Mouse (Mus musculus): ENCODE results near the gene Shisa8. TPM values are rescaled to one million over a fixed set of nuclear protein-coding genes. Genes with fewer than 3 reads are reported as not detected.
A peak's percentile ranks its signal among the peaks of the same experiment; 100 is the strongest.

Gene Shisa8
- polyA plus RNA-seq, 1 experiment, result 0.13 TPM

DNA sequence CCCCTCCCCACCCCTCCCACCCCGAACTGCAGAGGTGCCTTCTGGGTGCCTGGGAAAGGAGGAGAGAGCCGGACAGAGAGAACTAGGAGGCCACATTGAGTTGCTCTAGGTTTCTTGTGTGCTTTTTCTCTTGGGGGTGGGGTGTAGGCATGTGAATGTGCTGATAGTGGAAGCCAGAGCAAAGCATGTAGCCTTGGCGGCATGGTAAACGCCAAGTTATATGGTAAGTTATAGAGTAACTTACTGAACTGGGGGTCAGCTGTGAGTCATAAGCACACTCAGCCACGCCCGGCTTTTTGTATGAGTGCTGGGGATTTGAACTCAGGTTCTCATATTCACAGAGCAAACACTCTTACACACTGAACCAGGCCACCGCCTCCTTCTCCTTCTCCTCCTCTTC, 48.1 kb downstream of the Shisa8 start:
- Histone ChIP-seq H3ac (ENCODE audit: control insufficient read depth, insufficient read length) (no peak overlapping the region), H3K27me3 (ENCODE audit: control insufficient read depth, insufficient read depth, insufficient read length) (no peaks in the 10 kb centered on the region), H3K4me2 (ENCODE audit: low read depth) (no peak overlapping the region), H3K79me2 (ENCODE audit: control insufficient read depth, insufficient read depth) (peaks cover 100% of the 10 kb centered on the region), H3K36me3 (ENCODE audit: control insufficient read depth, insufficient read depth) (no peaks in the 10 kb centered on the region), H3K4me3 (no peak overlapping the region)
- no peak for TF ChIP-seq TCF3 (IDR thresholded peaks at IDR 0.05; ENCODE audit: insufficient read length, low read depth)
- TF ChIP-seq POLR2AphosphoS2 (IDR thresholded peaks at IDR 0.05; ENCODE audit: insufficient read length, low read depth), result peak; percentile 19
- no peak for TF ChIP-seq E2F4 (IDR thresholded peaks at IDR 0.05; ENCODE audit: insufficient read depth)
- no peak for TF ChIP-seq POLR2A (IDR thresholded peaks at IDR 0.05; ENCODE audit: insufficient read length, low read depth)
- no peak for TF ChIP-seq MYOD1 (IDR thresholded peaks at IDR 0.05; ENCODE audit: control insufficient read depth in 1 of 3, insufficient read length in 2 of 3, low read depth in 2 of 3)

DNA sequence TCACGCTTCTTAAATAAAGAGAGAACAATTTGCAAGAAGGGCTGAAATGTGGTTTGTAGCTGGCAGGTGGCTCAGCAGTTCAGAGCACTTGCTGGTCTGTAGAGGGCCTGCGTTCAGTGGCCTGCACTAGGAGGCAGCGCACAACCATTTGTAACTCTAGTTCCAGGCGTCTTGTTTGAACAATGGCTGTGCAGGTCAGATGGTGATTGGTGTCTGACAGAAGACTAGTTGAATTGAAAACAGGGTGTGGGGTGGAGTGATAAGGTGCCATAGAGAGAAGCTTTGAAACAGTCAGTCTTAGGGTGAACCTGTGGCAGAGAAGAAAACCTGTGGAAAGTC, 48.6 kb downstream of the Shisa8 start:
- peak overlapping the region; percentile 24 for H3K4me2 ChIP-seq (ENCODE audit: low read depth)
- H3K4me3 ChIP-seq, result no peak overlapping the region
- peaks cover 100% of the 10 kb centered on the region for H3K79me2 ChIP-seq (ENCODE audit: control insufficient read depth, insufficient read depth)
- H3K36me3 ChIP-seq (ENCODE audit: control insufficient read depth, insufficient read depth), result no peaks in the 10 kb centered on the region
- H3K27me3 ChIP-seq (ENCODE audit: control insufficient read depth, insufficient read depth, insufficient read length), result no peaks in the 10 kb centered on the region
- no peak overlapping the region for H3ac ChIP-seq (ENCODE audit: control insufficient read depth, insufficient read length)
- TF ChIP-seq REST (IDR thresholded peaks at IDR 0.05; ENCODE audit: insufficient read depth, insufficient read length) (no peak), MAX (IDR thresholded peaks at IDR 0.05; ENCODE audit: low read depth) (no peak), TCF12 (IDR thresholded peaks at IDR 0.05; ENCODE audit: insufficient read depth, poor library complexity, severe bottlenecking) (no peak), MYOD1 (IDR thresholded peaks at IDR 0.05; ENCODE audit: control insufficient read depth in 1 of 3, insufficient read length in 2 of 3, low read depth in 2 of 3) (peak in 2 of 3 experiments; percentile 52), POLR2AphosphoS2 (IDR thresholded peaks at IDR 0.05; ENCODE audit: insufficient read length, low read depth) (no peak), MYOG (IDR thresholded peaks at IDR 0.05; ENCODE audit: control insufficient read depth in 1 of 3, insufficient read depth in 1 of 3, insufficient read length in 2 of 3, low read depth in 2 of 3) (peak in 1 of 3 experiments; percentile 63), SRF (IDR thresholded peaks at IDR 0.05; ENCODE audit: control insufficient read depth, insufficient read length, low read depth) (no peak), CEBPB (IDR thresholded peaks at IDR 0.05; ENCODE audit: insufficient read depth, poor library complexity, severe bottlenecking) (no peak), USF1 (IDR thresholded peaks at IDR 0.05; ENCODE audit: low read depth) (no peak)

DNA sequence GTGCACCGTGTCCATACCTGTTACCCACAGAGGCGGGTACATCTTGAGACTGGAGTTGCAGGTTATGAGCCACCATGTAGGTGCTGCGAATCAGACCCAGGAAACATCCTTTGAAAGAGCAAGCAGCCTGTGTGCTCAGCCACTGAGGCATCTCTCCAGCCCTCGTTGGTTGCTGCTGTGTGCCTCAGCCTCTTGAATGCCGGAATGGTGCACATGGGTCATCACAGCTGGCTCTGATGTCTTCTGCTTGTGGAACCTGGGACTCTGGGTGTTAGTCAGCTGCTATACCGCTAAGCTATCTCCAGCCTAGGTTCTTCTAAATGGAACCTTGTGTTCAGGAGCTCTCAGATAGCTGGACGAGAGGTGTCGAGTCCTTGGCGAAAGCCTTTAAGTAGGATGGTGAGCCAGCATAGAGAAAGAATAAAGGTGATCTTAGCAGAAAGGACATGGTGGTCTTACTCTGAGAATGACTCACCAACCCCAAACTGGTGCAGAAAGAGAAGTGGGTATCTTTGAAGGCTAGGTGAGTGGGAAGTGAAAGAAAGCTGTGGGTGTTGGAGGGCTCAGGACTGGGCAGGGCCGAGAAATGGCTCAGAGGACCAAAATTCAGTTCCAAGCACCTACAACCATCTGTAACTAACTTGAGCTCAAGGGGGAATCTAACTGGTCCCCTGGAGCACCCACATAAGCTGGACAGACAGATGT, 49.1 kb downstream of the Shisa8 start:
- Histone ChIP-seq H3K36me3 (ENCODE audit: control insufficient read depth, insufficient read depth) (no peaks in the 10 kb centered on the region), H3K4me2 (ENCODE audit: low read depth) (peak overlapping the region; percentile 24), H3ac (ENCODE audit: control insufficient read depth, insufficient read length) (no peak overlapping the region), H3K79me2 (ENCODE audit: control insufficient read depth, insufficient read depth) (peaks cover 100% of the 10 kb centered on the region), H3K4me3 (no peak overlapping the region), H3K27me3 (ENCODE audit: control insufficient read depth, insufficient read depth, insufficient read length) (no peaks in the 10 kb centered on the region)
- TF ChIP-seq MYOD1 (IDR thresholded peaks at IDR 0.05; ENCODE audit: control insufficient read depth in 1 of 3, insufficient read length in 2 of 3, low read depth in 2 of 3) (no peak), SRF (IDR thresholded peaks at IDR 0.05; ENCODE audit: control insufficient read depth, insufficient read length, low read depth) (no peak), POLR2A (IDR thresholded peaks at IDR 0.05; ENCODE audit: insufficient read length, low read depth) (no peak), TCF3 (IDR thresholded peaks at IDR 0.05; ENCODE audit: insufficient read length, low read depth) (no peak), POLR2AphosphoS2 (IDR thresholded peaks at IDR 0.05; ENCODE audit: insufficient read length, low read depth) (peak; percentile 44), REST (IDR thresholded peaks at IDR 0.05; ENCODE audit: insufficient read depth, insufficient read length) (no peak), TCF12 (IDR thresholded peaks at IDR 0.05; ENCODE audit: insufficient read depth, poor library complexity, severe bottlenecking) (no peak), E2F4 (IDR thresholded peaks at IDR 0.05; ENCODE audit: insufficient read depth) (no peak), MYOG (IDR thresholded peaks at IDR 0.05; ENCODE audit: control insufficient read depth in 1 of 3, insufficient read depth in 1 of 3, insufficient read length in 2 of 3, low read depth in 2 of 3) (peak in 1 of 3 experiments; percentile 39)

DNA sequence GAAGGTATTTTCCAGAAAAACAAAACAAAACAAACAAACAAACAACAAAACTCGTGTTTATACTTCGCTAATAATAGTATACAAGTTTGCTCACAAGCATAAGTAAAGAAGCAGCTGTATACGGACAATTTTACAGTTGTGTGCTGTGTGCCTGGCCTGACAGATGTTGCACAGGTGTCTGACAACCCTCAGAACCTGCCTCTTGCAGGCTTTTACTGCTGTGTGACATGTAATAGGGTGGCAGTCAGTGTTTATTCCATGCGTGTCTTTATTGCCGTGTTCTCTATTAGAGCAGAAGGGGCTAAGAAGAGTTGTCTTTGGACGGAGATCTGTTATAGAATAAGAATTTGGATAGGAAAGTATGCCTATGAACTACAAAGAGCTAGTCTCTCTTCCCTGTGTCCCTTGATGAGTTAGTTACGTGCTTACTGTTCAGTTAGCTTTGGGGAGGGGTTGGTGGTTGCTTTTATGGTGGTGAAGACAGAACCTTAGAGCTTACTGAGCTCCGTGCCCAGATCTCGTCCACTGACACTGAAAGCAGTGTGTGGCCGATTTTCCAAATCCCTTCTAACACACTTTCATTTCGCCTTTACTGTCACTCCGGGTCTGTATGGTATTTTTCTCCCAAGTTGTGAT, 50.5 kb downstream of the Shisa8 start:
- Histone ChIP-seq H3ac (ENCODE audit: control insufficient read depth, insufficient read length) (no peak overlapping the region), H3K36me3 (ENCODE audit: control insufficient read depth, insufficient read depth) (no peaks in the 10 kb centered on the region), H3K79me2 (ENCODE audit: control insufficient read depth, insufficient read depth) (peaks cover 100% of the 10 kb centered on the region), H3K4me2 (ENCODE audit: low read depth) (no peak overlapping the region), H3K27me3 (ENCODE audit: control insufficient read depth, insufficient read depth, insufficient read length) (no peaks in the 10 kb centered on the region), H3K4me3 (no peak overlapping the region)
- TF ChIP-seq TCF12 (IDR thresholded peaks at IDR 0.05; ENCODE audit: insufficient read depth, poor library complexity, severe bottlenecking) (no peak), CEBPB (IDR thresholded peaks at IDR 0.05; ENCODE audit: insufficient read depth, poor library complexity, severe bottlenecking) (no peak), TCF3 (IDR thresholded peaks at IDR 0.05; ENCODE audit: insufficient read length, low read depth) (no peak), MAX (IDR thresholded peaks at IDR 0.05; ENCODE audit: low read depth) (no peak), POLR2A (IDR thresholded peaks at IDR 0.05; ENCODE audit: insufficient read length, low read depth) (no peak), POLR2AphosphoS2 (IDR thresholded peaks at IDR 0.05; ENCODE audit: insufficient read length, low read depth) (no peak), USF1 (IDR thresholded peaks at IDR 0.05; ENCODE audit: low read depth) (no peak), MYOD1 (IDR thresholded peaks at IDR 0.05; ENCODE audit: control insufficient read depth in 1 of 3, insufficient read length in 2 of 3, low read depth in 2 of 3) (no peak), SRF (IDR thresholded peaks at IDR 0.05; ENCODE audit: control insufficient read depth, insufficient read length, low read depth) (no peak), REST (IDR thresholded peaks at IDR 0.05; ENCODE audit: insufficient read depth, insufficient read length) (no peak), MYOG (IDR thresholded peaks at IDR 0.05; ENCODE audit: control insufficient read depth in 1 of 3, insufficient read depth in 1 of 3, insufficient read length in 2 of 3, low read depth in 2 of 3) (no peak), E2F4 (IDR thresholded peaks at IDR 0.05; ENCODE audit: insufficient read depth) (no peak)

All from myocyte (in vitro differentiated cells).